Mouse (Mus musculus): ENCODE measurements at regions not wholly inside any gene's neighbourhood (a gene's known extent, or its start where the extent isn't known, plus 50 kb on each side); places are given as distances from the start of the nearest gene placed in this dataset.
A peak's percentile ranks its signal among the peaks of the same experiment; 100 is the strongest.

DNA sequence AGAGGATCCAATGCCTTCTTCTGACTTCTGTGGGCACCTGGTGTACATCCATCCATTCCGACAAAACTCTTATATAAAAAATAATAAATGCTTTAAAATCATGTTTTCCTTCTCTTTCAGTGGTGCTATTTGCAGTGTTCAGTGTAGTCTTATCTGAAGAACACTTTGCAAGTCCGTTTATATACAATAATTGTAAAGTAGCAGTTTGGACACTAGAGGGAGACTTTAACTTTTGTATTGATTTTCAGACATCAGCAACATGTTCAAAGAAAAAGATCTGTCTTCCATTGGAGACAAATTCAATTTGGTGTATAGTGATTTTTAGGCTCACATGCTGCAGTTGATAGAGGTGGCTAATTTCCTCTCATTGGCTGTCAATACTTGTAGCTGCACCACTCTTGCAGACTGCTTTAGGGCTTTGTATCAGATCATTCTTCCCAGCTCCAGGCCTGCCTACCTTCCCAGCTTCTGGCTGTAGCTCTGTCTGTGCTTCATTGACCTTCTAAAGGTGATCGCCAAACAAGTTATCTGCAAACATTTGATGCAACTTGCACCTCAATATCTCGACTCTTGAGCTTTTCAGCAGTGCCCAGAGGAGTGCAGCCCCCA lies 74.8 kb upstream of the Sult1c1 start:
- no peak for DNase-seq

DNA sequence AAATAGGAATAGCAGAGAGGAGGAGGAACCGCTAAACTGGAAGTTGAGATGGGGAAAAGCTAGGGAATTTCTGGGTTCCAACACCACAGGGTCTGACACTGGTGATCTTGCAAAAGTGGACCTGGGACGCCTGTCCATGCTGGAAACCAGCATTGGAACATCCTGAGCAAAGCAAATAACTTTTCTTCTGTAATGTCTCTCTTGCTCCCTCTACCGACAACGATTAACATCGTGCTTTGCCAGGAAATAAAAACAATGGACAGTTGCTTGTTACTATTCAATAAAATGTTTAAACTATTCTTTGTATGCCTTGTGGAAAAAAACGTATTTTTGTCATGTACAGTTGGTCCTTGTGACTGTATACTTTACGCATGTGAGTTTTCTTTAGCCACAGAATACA lies 70.8 kb upstream of the Sult1c1 start:
- peak in 1 of 2 experiments; percentile 21 for DNase-seq

Measured in adrenal gland, postnatal 36 days (tissue).